Mouse (Mus musculus): ENCODE results near the gene Retreg1.
"Not testable (repeated sequence)": the region's sequence is repeated elsewhere in the genome, so short reads cannot be mapped to it uniquely, and the experiment has no call there.

GRCm38 (mm10) chr15:25999545-25999944 is 156.6 kb downstream of the Retreg1 start:
- not testable (repeated sequence) for TF ChIP-seq POLR2A, CTCF (IDR thresholded peaks at IDR 0.05; ENCODE audit: insufficient read depth, low read depth, low read length)

Data from olfactory bulb, adult 2 months (tissue).